Mouse (Mus musculus): Measurements from ENCODE around the gene Chn2. TPM values are rescaled to one million over a fixed set of nuclear protein-coding genes. Genes with fewer than 3 reads are reported as not detected.

Gene Chn2
- polyA plus RNA-seq, 1 experiment, result 5.6 TPM

- H3K36me3 ChIP-seq (ENCODE audit: control insufficient read depth, insufficient read depth, low read length, poor library complexity, severe bottlenecking), result no peaks in the 10 kb centered on the region
- H3K9ac ChIP-seq (ENCODE audit: low read depth, poor library complexity, severe bottlenecking), result no peak overlapping the region
- H3K27me3 ChIP-seq (ENCODE audit: control insufficient read depth, insufficient read depth, low read length, poor library complexity, severe bottlenecking), result no peaks in the 10 kb centered on the region
- no peak overlapping the region for H3K4me3 ChIP-seq (ENCODE audit: low read depth, low read length)
- peaks cover 7% of the 10 kb centered on the region for H3K4me1 ChIP-seq (ENCODE audit: control insufficient read depth, insufficient read depth, low read length)
- H3K9me3 ChIP-seq (replicated peaks; ENCODE audit: control insufficient read depth, insufficient read depth, low read length, poor library complexity, severe bottlenecking), result no peaks in the 10 kb centered on the region
- TF ChIP-seq EP300 (IDR thresholded peaks at IDR 0.05; ENCODE audit: insufficient read depth, low read depth, low read length) (no peak), CTCF (IDR thresholded peaks at IDR 0.05; ENCODE audit: low read depth, low read length) (no peak), POLR2A (IDR thresholded peaks at IDR 0.05; ENCODE audit: insufficient read depth, low read length) (no peak)
- no peak overlapping the region for H3K27ac ChIP-seq (ENCODE audit: insufficient read depth, low read length)
Observed at GRCm38 (mm10) chr6:54102210-54102609, 62.9 kb downstream of the Chn2 start.

- no peaks in the 10 kb centered on the region for H3K9me3 ChIP-seq (replicated peaks; ENCODE audit: control insufficient read depth, insufficient read depth, low read length, poor library complexity, severe bottlenecking)
- H3K9ac ChIP-seq (ENCODE audit: low read depth, poor library complexity, severe bottlenecking), result no peak overlapping the region
- peaks cover 9% of the 10 kb centered on the region for H3K4me1 ChIP-seq (ENCODE audit: control insufficient read depth, insufficient read depth, low read length)
- no peak overlapping the region for H3K4me3 ChIP-seq (ENCODE audit: low read depth, low read length)
- no peaks in the 10 kb centered on the region for H3K36me3 ChIP-seq (ENCODE audit: control insufficient read depth, insufficient read depth, low read length, poor library complexity, severe bottlenecking)
- no peak overlapping the region for H3K27ac ChIP-seq (ENCODE audit: insufficient read depth, low read length)
- no peak for TF ChIP-seq EP300 (IDR thresholded peaks at IDR 0.05; ENCODE audit: insufficient read depth, low read depth, low read length)
- TF ChIP-seq POLR2A (IDR thresholded peaks at IDR 0.05; ENCODE audit: insufficient read depth, low read length), result no peak
- H3K27me3 ChIP-seq (ENCODE audit: control insufficient read depth, insufficient read depth, low read length, poor library complexity, severe bottlenecking), result no peaks in the 10 kb centered on the region
Observed at GRCm38 (mm10) chr6:54103276-54103975, 64.1 kb downstream of the Chn2 start.

GRCm38 (mm10) chr6:54111416-54111984 lies 72.1 kb downstream of the Chn2 start:
- no peaks in the 10 kb centered on the region for H3K27me3 ChIP-seq (ENCODE audit: control insufficient read depth, insufficient read depth, low read length, poor library complexity, severe bottlenecking)
- TF ChIP-seq EP300 (IDR thresholded peaks at IDR 0.05; ENCODE audit: insufficient read depth, low read depth, low read length) (no peak), POLR2A (IDR thresholded peaks at IDR 0.05; ENCODE audit: insufficient read depth, low read length) (no peak)
- no peak overlapping the region for H3K9ac ChIP-seq (ENCODE audit: low read depth, poor library complexity, severe bottlenecking)
- H3K36me3 ChIP-seq (ENCODE audit: control insufficient read depth, insufficient read depth, low read length, poor library complexity, severe bottlenecking), result no peaks in the 10 kb centered on the region
- no peaks in the 10 kb centered on the region for H3K9me3 ChIP-seq (replicated peaks; ENCODE audit: control insufficient read depth, insufficient read depth, low read length, poor library complexity, severe bottlenecking)
- no peak overlapping the region for H3K27ac ChIP-seq (ENCODE audit: insufficient read depth, low read length)
- peaks cover 1% of the 10 kb centered on the region for H3K4me1 ChIP-seq (ENCODE audit: control insufficient read depth, insufficient read depth, low read length)
- H3K4me3 ChIP-seq (ENCODE audit: low read depth, low read length), result no peak overlapping the region

- Histone ChIP-seq H3K27ac (ENCODE audit: insufficient read depth, low read length) (no peak overlapping the region), H3K9ac (ENCODE audit: low read depth, poor library complexity, severe bottlenecking) (no peak overlapping the region), H3K4me1 (ENCODE audit: control insufficient read depth, insufficient read depth, low read length) (no peaks in the 10 kb centered on the region), H3K36me3 (ENCODE audit: control insufficient read depth, insufficient read depth, low read length, poor library complexity, severe bottlenecking) (no peaks in the 10 kb centered on the region), H3K9me3 (replicated peaks; ENCODE audit: control insufficient read depth, insufficient read depth, low read length, poor library complexity, severe bottlenecking) (no peaks in the 10 kb centered on the region), H3K27me3 (ENCODE audit: control insufficient read depth, insufficient read depth, low read length, poor library complexity, severe bottlenecking) (no peaks in the 10 kb centered on the region), H3K4me3 (ENCODE audit: low read depth, low read length) (no peak overlapping the region)
- no peak for TF ChIP-seq EP300 (IDR thresholded peaks at IDR 0.05; ENCODE audit: insufficient read depth, low read depth, low read length)
- TF ChIP-seq POLR2A (IDR thresholded peaks at IDR 0.05; ENCODE audit: insufficient read depth, low read length), result no peak
- TF ChIP-seq CTCF (IDR thresholded peaks at IDR 0.05; ENCODE audit: low read depth, low read length), result no peak
Observed at GRCm38 (mm10) chr6:54113338-54113737, 74.0 kb downstream of the Chn2 start.

GRCm38 (mm10) chr6:54114412-54114811 lies 75.1 kb downstream of the Chn2 start:
- Histone ChIP-seq H3K9me3 (replicated peaks; ENCODE audit: control insufficient read depth, insufficient read depth, low read length, poor library complexity, severe bottlenecking) (no peaks in the 10 kb centered on the region), H3K4me3 (ENCODE audit: low read depth, low read length) (no peak overlapping the region)
- TF ChIP-seq EP300 (IDR thresholded peaks at IDR 0.05; ENCODE audit: insufficient read depth, low read depth, low read length), result no peak
- no peak for TF ChIP-seq CTCF (IDR thresholded peaks at IDR 0.05; ENCODE audit: low read depth, low read length)

GRCm38 (mm10) chr6:54116299-54116698 lies 76.9 kb downstream of the Chn2 start:
- H3K4me3 ChIP-seq (ENCODE audit: low read depth, low read length), result no peak overlapping the region

More at GRCm38 (mm10) chr6:54114412-54114811, 75.1 kb downstream of the Chn2 start:
- no peaks in the 10 kb centered on the region for H3K27me3 ChIP-seq (ENCODE audit: control insufficient read depth, insufficient read depth, low read length, poor library complexity, severe bottlenecking)
- H3K36me3 ChIP-seq (ENCODE audit: control insufficient read depth, insufficient read depth, low read length, poor library complexity, severe bottlenecking), result no peaks in the 10 kb centered on the region
- H3K4me1 ChIP-seq (ENCODE audit: control insufficient read depth, insufficient read depth, low read length), result no peaks in the 10 kb centered on the region
- H3K9ac ChIP-seq (ENCODE audit: low read depth, poor library complexity, severe bottlenecking), result no peak overlapping the region
- H3K27ac ChIP-seq (ENCODE audit: insufficient read depth, low read length), result no peak overlapping the region

More at GRCm38 (mm10) chr6:54116299-54116698, 76.9 kb downstream of the Chn2 start:
- Histone ChIP-seq H3K27me3 (ENCODE audit: control insufficient read depth, insufficient read depth, low read length, poor library complexity, severe bottlenecking) (no peaks in the 10 kb centered on the region), H3K4me1 (ENCODE audit: control insufficient read depth, insufficient read depth, low read length) (no peaks in the 10 kb centered on the region), H3K9me3 (replicated peaks; ENCODE audit: control insufficient read depth, insufficient read depth, low read length, poor library complexity, severe bottlenecking) (no peaks in the 10 kb centered on the region), H3K9ac (ENCODE audit: low read depth, poor library complexity, severe bottlenecking) (no peak overlapping the region), H3K36me3 (ENCODE audit: control insufficient read depth, insufficient read depth, low read length, poor library complexity, severe bottlenecking) (no peaks in the 10 kb centered on the region), H3K27ac (ENCODE audit: insufficient read depth, low read length) (no peak overlapping the region)
- TF ChIP-seq CTCF (IDR thresholded peaks at IDR 0.05; ENCODE audit: low read depth, low read length), result no peak
- TF ChIP-seq EP300 (IDR thresholded peaks at IDR 0.05; ENCODE audit: insufficient read depth, low read depth, low read length), result no peak
- no peak for TF ChIP-seq POLR2A (IDR thresholded peaks at IDR 0.05; ENCODE audit: insufficient read depth, low read length)
